Mouse (Mus musculus) c-Kit-positive CD71-positive TER-119-negative erythroid progenitor cells, embryonic 14.5 days (primary cell): ENCODE measurements around the gene Hoxd3.

Experiments
- DNase-seq: peaks from one replicate; pipeline ENCODE4 v3.0.0-alpha.2; 2013; ENCODE audit warnings: low read depth

The Hoxd3 gene

GRCm38 (mm10) chr2:74728303-74728680 is 16.6 kb downstream of the Hoxd3 start:
- no peak for DNase-seq

- DNase-seq, result no peak
Measured at GRCm38 (mm10) chr2:74730331-74730730, 18.6 kb downstream of the Hoxd3 start.

- DNase-seq, result no peak
Measured at GRCm38 (mm10) chr2:74731055-74731454, 19.3 kb downstream of the Hoxd3 start.

- no peak for DNase-seq
Measured at GRCm38 (mm10) chr2:74731799-74732512, 20.2 kb downstream of the Hoxd3 start.

GRCm38 (mm10) chr2:74732513-74733316 is 21.0 kb downstream of the Hoxd3 start:
- no peak for DNase-seq

- DNase-seq, result no peak
Measured at GRCm38 (mm10) chr2:74733317-74733661, 21.6 kb downstream of the Hoxd3 start.

GRCm38 (mm10) chr2:74733765-74734164 is 22.0 kb downstream of the Hoxd3 start:
- DNase-seq, result no peak

- DNase-seq, result no peak
Measured at GRCm38 (mm10) chr2:74734451-74734850, 22.7 kb downstream of the Hoxd3 start.

GRCm38 (mm10) chr2:74734996-74735811 is 23.5 kb downstream of the Hoxd3 start:
- DNase-seq, result no peak

- DNase-seq, result no peak
Measured at GRCm38 (mm10) chr2:74735851-74736687, 24.3 kb downstream of the Hoxd3 start.

- no peak for DNase-seq
Measured at GRCm38 (mm10) chr2:74736688-74737577, 25.2 kb downstream of the Hoxd3 start.

- DNase-seq, result no peak
Measured at GRCm38 (mm10) chr2:74737578-74738070, 25.9 kb downstream of the Hoxd3 start.

- DNase-seq, result no peak
Measured at GRCm38 (mm10) chr2:74738623-74739475, 27.1 kb downstream of the Hoxd3 start.

- DNase-seq, result no peak
Measured at GRCm38 (mm10) chr2:74739476-74739800, 27.7 kb downstream of the Hoxd3 start.

GRCm38 (mm10) chr2:74739869-74740268 is 28.1 kb downstream of the Hoxd3 start:
- DNase-seq, result no peak

GRCm38 (mm10) chr2:74740311-74741091 is 28.8 kb downstream of the Hoxd3 start:
- DNase-seq, result no peak

- no peak for DNase-seq
Measured at GRCm38 (mm10) chr2:74741252-74741978, 29.7 kb downstream of the Hoxd3 start.

GRCm38 (mm10) chr2:74741979-74742277 is 30.2 kb downstream of the Hoxd3 start:
- DNase-seq, result no peak
